Mouse (Mus musculus) hindbrain, embryonic 15.5 days (tissue): ENCODE measurements around the gene Hoxc8. TPM values are rescaled to one million over a fixed set of nuclear protein-coding genes. Genes with fewer than 3 reads are reported as not detected.

Experiments used
- ATAC-seq: fragments of 200-750 bp; cut with Nextera tagmentation; 2 replicates; pipeline ENCODE4 v1.8.0; 2017; ENCODE audit warnings: low read depth, moderate number of reproducible peaks, moderate TSS enrichment; ENCODE audit not compliant: low FRiP score
- H3K27ac ChIP-seq: fragments of 300-500 bp; sonication (generic); replicated peaks from 2 replicates; pipeline ENCODE4 v1.5.1; 2015; ENCODE audit warnings: mild to moderate bottlenecking, inconsistent platforms
- H3K27me3 ChIP-seq: fragments of 300-500 bp; sonication (generic); 2 replicates; pipeline ENCODE4 v1.6.1; 2015; ENCODE audit warnings: control low read depth, inconsistent platforms
- H3K36me3 ChIP-seq: fragments of 300-500 bp; sonication (generic); 2 replicates; pipeline ENCODE4 v1.6.1; 2015; ENCODE audit warnings: control low read depth, inconsistent platforms
- H3K4me1 ChIP-seq: fragments of 300-500 bp; sonication (generic); replicated peaks from 2 replicates; pipeline ENCODE4 v1.6.1; 2015; ENCODE audit warnings: control low read depth, inconsistent platforms
- H3K4me2 ChIP-seq: fragments of 300-500 bp; sonication (generic); 2 replicates; pipeline ENCODE4 v1.6.1; 2015; ENCODE audit warnings: moderate library complexity, mild to moderate bottlenecking, inconsistent platforms
- H3K4me3 ChIP-seq: fragments of 300-500 bp; sonication (generic); 2 replicates; pipeline ENCODE4 v1.5.1; 2015; ENCODE audit warnings: mild to moderate bottlenecking, inconsistent platforms
- H3K9ac ChIP-seq: fragments of 300-500 bp; sonication (generic); 2 replicates; pipeline ENCODE4 v1.6.1; 2015; ENCODE audit warnings: inconsistent platforms
- H3K9me3 ChIP-seq: fragments of 300-500 bp; sonication (generic); 2 replicates; pipeline ENCODE4 v1.6.1; 2016; ENCODE audit warnings: control low read depth, inconsistent platforms
- WGBS: fragments of 180-500 bp; shearing (Covaris S2); methylation state at CpG from one replicate; pipeline ENCODE4 v1.1.7; 2015; 5-methylcytosine and 5-hydroxymethylcytosine counted together
- polyA plus RNA-seq: library from polyadenylated mRNA; unstranded; fragments of >200 nt; fragmentation: Nextera tagmentation; extraction: Ambion mirVana; gene quantifications from 2 replicates; pipeline ENCODE4 v1.2.1, GENCODE M21; 2015

Hoxc8 gene
- polyA plus RNA-seq, 1 experiment from 2014 or later, result 16.6 TPM

DNA sequence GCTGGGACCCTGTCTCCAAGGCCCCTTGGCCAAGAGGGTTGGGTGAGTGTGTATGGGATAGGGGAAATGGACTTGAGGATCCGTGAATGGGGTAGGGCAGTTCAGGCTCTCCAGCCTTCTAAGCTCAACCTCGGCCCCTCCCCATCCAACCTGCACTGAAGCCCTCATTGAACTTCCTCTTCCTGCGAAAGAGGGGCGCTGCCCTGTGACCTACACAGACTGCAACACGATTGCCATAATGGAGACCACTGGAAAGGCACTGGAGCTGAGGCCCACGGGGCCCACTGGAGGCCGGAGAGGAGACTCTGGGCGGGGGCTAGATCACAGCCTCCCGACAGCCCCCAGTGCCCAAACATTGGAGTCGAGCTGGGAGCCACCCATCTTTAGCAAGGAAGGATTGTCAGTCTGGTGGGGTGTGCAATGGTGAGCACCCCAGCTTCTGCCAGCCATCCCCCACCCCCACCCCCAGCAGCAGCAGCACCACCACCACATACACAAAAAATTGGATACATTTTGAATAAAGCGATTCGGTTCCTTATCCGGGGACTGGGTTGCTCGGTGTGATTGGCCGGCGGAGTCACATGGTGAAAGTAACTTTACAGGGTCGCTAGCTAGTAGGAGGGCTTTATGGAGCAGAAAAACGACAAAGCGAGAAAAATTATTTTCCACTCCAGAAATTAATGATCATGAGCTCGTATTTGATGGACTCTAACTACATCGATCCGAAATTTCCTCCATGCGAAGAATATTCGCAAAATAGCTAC is 43.8 kb downstream of the Hoxc8 start:
- H3K4me1 ChIP-seq, result peaks cover 6% of the 10 kb centered on the region
- peak overlapping the region; percentile 47 for H3K4me3 ChIP-seq
- H3K36me3 ChIP-seq, result no peaks in the 10 kb centered on the region
- peak overlapping the region; percentile 87 for H3K27ac ChIP-seq
- no peaks in the 10 kb centered on the region for H3K9me3 ChIP-seq
- WGBS, result under 1% methylated on average over 24 of the region's 24 CpGs
- H3K4me2 ChIP-seq, result peak overlapping the region; percentile 56
- peak; percentile 75 for ATAC-seq
- H3K9ac ChIP-seq, result peak overlapping the region; percentile 56
- H3K27me3 ChIP-seq, result peaks cover 71% of the 10 kb centered on the region

DNA sequence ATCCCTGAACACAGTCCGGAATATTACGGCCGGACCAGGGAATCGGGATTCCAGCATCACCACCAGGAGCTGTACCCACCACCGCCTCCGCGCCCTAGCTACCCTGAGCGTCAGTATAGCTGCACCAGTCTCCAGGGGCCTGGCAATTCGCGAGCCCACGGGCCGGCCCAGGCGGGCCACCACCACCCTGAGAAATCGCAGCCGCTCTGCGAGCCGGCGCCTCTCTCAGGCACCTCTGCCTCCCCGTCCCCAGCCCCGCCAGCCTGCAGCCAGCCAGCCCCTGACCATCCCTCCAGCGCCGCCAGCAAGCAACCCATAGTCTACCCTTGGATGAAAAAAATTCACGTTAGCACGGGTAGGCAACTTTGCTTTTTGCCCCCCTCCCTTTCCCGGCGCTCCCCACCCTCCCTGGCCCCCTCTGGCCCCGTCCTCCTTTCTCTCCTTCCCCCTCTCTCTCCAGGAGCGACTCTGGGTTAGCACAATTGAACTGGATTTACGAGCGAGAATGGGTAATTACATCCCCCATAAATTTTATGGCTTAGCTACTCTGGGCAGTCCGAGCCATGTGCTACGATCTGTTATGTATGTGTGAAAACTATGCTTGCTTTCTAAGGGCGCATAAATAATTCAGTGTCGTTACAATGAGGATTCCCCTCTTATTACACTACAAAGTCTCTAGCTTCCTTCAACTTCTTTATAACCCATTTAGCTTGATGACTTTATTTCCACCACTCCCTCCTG is 44.6 kb downstream of the Hoxc8 start:
- Histone ChIP-seq H3K4me1 (peaks cover 7% of the 10 kb centered on the region), H3K27ac (peak overlapping the region; percentile 87), H3K9ac (peak overlapping the region; percentile 56), H3K4me2 (peak overlapping the region; percentile 56), H3K9me3 (no peaks in the 10 kb centered on the region), H3K27me3 (peaks cover 75% of the 10 kb centered on the region), H3K36me3 (no peaks in the 10 kb centered on the region), H3K4me3 (peak overlapping the region; percentile 47)
- ATAC-seq, result peak; percentile 67; the same call in 1 of the 2 replicates
- under 1% methylated on average over 33 of the region's 34 CpGs for WGBS

DNA sequence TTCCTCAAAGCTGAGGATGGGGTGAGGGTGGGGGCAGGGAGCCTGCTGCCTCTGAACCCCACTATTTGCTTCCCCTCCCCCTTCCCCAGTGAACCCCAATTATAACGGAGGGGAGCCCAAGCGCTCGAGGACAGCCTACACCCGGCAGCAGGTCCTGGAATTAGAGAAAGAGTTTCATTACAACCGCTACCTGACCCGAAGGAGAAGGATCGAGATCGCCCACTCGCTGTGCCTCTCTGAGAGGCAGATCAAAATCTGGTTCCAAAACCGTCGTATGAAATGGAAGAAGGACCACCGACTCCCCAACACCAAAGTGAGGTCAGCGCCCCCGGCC is 45.1 kb downstream of the Hoxc8 start:
- peak overlapping the region; percentile 47 for H3K4me3 ChIP-seq
- WGBS, result under 1% methylated on average over 14 of the region's 14 CpGs
- H3K27me3 ChIP-seq, result peaks cover 77% of the 10 kb centered on the region
- ATAC-seq, result 0 out of 2 replicates have a peak, but pooled peaks have one; percentile 6
- H3K4me1 ChIP-seq, result peaks cover 11% of the 10 kb centered on the region
- H3K4me2 ChIP-seq, result peak overlapping the region; percentile 56
- no peaks in the 10 kb centered on the region for H3K36me3 ChIP-seq
- no peaks in the 10 kb centered on the region for H3K9me3 ChIP-seq
- H3K9ac ChIP-seq, result peak overlapping the region; percentile 56
- peak overlapping the region; percentile 87 for H3K27ac ChIP-seq

DNA sequence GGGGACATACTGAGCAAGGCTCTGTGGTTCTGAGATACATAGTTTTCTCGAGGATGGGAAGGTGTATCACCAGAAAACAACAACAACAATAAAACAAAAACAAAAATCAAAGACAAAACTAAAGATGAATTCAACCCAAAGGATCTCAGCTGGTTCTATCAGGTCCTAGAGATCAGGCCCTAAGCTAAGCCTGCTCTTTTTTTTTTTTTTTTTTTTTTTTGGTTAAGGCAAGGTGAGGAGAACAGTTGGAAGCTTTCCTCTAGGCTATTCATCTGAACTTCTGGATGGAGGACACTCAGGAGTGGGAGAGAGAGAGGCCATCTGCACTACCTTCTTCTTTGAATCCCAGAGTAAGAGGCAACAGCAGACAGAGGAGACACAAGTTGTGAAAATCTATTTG is 47.2 kb downstream of the Hoxc8 start:
- no peaks in the 10 kb centered on the region for H3K36me3 ChIP-seq
- H3K27me3 ChIP-seq, result peaks cover 76% of the 10 kb centered on the region
- no peaks in the 10 kb centered on the region for H3K9me3 ChIP-seq
- H3K4me1 ChIP-seq, result peaks cover 15% of the 10 kb centered on the region
- H3K27ac ChIP-seq, result peak overlapping the region; percentile 87
- peak overlapping the region; percentile 56 for H3K4me2 ChIP-seq
- H3K4me3 ChIP-seq, result peak overlapping the region; percentile 47
- WGBS, result 15% methylated on average over 1 of the region's 1 CpGs
- ATAC-seq, result no peak
- H3K9ac ChIP-seq, result 0 out of 2 replicates have a peak overlapping the region, but pooled peaks have one; percentile 56

DNA sequence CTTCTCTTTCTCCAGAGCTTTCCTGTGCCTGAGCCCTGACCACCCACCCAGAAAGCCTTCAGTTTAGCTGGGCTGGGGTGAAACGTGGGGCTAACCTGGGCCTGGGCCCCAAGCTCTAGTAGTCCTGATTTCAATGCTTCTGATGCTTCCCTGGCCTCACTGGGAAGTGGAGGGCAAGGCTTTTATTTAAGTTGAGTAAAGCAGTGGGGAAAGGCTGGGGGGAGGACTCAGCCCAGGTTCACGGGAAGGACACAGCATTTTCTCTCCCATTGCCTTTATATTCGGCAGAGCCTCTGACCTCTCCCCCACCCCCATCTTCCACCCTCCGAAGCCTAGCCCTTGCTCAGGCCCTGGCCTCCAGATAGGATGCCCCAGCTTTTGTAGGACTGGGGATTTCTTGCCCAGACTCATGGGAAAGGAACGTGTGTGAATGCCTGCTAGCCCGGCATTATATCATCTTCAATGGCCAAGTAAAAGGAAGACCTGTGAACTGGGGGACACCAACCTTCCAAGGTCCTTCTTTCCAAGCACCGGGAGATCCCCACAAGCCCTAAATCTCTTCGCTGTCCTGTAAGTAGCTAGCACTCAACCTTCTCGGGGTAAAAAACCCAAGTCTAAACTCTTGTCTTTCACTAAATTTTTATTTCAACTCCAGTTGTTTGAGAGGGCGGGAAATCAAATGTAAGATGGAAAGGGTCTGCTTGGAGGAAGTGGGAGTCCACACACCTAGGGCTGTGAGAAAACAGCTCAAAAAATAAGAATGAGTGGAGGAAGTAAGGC is 48.5 kb downstream of the Hoxc8 start:
- peaks cover 81% of the 10 kb centered on the region for H3K27me3 ChIP-seq

DNA sequence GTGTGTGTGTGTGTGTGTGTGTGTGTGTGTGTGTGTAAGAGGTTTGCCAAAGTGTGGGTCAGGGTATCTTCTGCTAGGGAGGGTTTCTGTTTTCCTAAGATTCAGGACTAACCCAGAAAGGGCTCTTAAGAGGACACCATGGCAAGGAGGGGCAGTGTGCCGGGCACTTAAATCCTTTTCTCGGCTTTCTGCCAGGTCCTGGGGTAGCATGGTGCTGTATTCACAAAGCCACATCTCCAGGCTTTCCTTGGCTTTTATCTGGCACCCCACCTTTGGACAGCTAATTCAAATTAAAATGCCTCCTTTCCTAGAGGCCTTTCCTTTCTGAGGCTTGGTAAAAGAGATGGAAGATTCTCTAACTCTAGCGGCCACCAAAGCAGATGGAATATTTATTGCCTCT is 49.2 kb downstream of the Hoxc8 start:
- Histone ChIP-seq H3K4me2 (peak overlapping the region; percentile 56), H3K27me3 (peaks cover 84% of the 10 kb centered on the region), H3K9ac (peak overlapping the region; percentile 23; the same call in 1 of the 2 replicates), H3K27ac (peak overlapping the region; percentile 87), H3K36me3 (no peaks in the 10 kb centered on the region), H3K4me1 (peaks cover 9% of the 10 kb centered on the region; the same call in 1 of the 2 replicates), H3K4me3 (peak overlapping the region; percentile 47), H3K9me3 (no peaks in the 10 kb centered on the region)
- 3% methylated on average over 3 of the region's 3 CpGs for WGBS
- no peak for ATAC-seq

More for the DNA sequence above, 48.5 kb downstream of the Hoxc8 start:
- Histone ChIP-seq H3K9me3 (no peaks in the 10 kb centered on the region), H3K36me3 (no peaks in the 10 kb centered on the region), H3K4me1 (peaks cover 13% of the 10 kb centered on the region), H3K9ac (peak overlapping the region; percentile 23; the same call in 1 of the 2 replicates), H3K4me3 (peak overlapping the region; percentile 47), H3K27ac (peak overlapping the region; percentile 87), H3K4me2 (peak overlapping the region; percentile 56)
- no peak for ATAC-seq
- 11% methylated on average over 10 of the region's 10 CpGs for WGBS

DNA sequence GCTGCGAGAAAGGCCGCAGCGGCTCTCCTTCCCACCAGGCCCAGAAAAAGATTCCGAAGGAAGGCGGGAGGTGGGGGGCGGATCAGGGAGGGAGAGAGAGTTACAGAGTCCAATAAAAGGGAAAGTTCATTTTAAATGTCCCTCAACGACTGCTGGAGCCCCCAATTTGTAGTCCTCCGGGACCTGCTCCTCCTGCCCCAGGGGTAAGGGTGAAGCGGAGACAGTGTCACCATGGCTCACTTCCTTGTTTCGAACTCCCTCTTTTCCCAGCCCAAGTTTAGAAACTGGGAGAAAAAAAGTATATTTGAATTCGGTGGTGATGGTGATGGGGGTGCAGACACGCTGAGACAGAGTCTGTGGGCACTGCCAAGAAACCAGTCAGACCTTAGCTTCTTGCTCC is 50.2 kb downstream of the Hoxc8 start:
- Histone ChIP-seq H3K27ac (peak overlapping the region; percentile 87), H3K27me3 (peaks cover 87% of the 10 kb centered on the region), H3K4me1 (peaks cover 9% of the 10 kb centered on the region; the same call in 1 of the 2 replicates), H3K4me2 (peak overlapping the region; percentile 56), H3K36me3 (no peaks in the 10 kb centered on the region), H3K9me3 (no peaks in the 10 kb centered on the region), H3K4me3 (peak overlapping the region; percentile 47), H3K9ac (peak overlapping the region; percentile 6)
- ATAC-seq, result no peak
- 1% methylated on average over 12 of the region's 12 CpGs for WGBS

DNA sequence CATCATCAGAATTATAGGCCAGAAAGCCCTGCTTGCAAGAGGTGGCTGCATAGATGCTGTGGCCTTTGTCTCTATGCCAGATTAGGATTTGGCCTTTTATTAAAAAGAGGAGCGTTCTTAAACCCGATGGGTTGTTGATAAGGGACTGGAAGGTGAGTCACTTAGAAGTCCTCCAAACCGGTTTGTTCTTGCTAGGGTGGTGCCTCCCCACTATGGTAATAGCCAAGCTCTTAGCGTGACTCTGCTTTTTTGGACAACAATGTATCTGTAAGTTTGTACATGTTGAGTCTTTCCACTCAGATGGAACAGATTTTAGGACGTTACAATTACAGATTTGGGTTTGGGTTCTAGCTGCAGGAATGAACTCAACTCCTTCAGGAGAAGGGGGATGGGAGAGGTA is 51.2 kb downstream of the Hoxc8 start:
- Histone ChIP-seq H3K27me3 (peaks cover 85% of the 10 kb centered on the region), H3K9ac (no peak overlapping the region), H3K4me1 (peaks cover 9% of the 10 kb centered on the region; the same call in 1 of the 2 replicates), H3K27ac (peak overlapping the region; percentile 87; the same call in 1 of the 2 replicates), H3K4me2 (peak overlapping the region; percentile 56), H3K36me3 (no peaks in the 10 kb centered on the region), H3K9me3 (no peaks in the 10 kb centered on the region), H3K4me3 (no peak overlapping the region)
- no peak for ATAC-seq
- WGBS, result 13% methylated on average over 5 of the region's 5 CpGs

DNA sequence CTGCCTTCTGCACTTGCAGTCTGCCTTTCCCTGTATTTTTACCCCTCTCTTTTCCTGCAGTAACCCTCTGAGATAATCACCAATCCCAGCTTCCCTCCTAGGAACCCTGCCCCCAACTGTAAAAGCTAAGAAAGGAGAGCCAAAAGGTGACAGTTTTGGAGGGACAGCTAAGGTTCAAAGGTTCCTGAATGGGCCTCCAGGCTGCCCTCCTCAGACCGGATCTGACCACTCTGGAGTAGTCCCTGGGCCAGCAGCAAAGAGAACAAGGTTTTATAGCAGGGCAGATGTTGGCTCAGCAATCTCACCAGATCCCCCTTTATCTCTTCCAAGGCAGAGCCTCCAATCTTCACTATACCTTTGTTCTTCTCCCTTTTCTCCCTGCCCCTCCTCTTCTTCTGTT is 51.8 kb downstream of the Hoxc8 start:
- peaks cover 9% of the 10 kb centered on the region; the same call in 1 of the 2 replicates for H3K4me1 ChIP-seq
- no peaks in the 10 kb centered on the region for H3K9me3 ChIP-seq
- H3K4me3 ChIP-seq, result no peak overlapping the region
- H3K4me2 ChIP-seq, result no peak overlapping the region
- 0% methylated on average over 1 of the region's 1 CpGs for WGBS
- H3K27ac ChIP-seq, result peak overlapping the region; percentile 87; the same call in 1 of the 2 replicates
- H3K27me3 ChIP-seq, result peaks cover 83% of the 10 kb centered on the region
- ATAC-seq, result no peak
- no peak overlapping the region for H3K9ac ChIP-seq
- H3K36me3 ChIP-seq, result no peaks in the 10 kb centered on the region
